Mouse (Mus musculus): ENCODE measurements around the gene Vmac. TPM values are rescaled to one million over a fixed set of nuclear protein-coding genes. Genes with fewer than 3 reads are reported as not detected.

Gene Vmac
- 19.4 and 20.8 TPM in 2 replicates for polyA plus RNA-seq (2012; rRNA removed)

DNA sequence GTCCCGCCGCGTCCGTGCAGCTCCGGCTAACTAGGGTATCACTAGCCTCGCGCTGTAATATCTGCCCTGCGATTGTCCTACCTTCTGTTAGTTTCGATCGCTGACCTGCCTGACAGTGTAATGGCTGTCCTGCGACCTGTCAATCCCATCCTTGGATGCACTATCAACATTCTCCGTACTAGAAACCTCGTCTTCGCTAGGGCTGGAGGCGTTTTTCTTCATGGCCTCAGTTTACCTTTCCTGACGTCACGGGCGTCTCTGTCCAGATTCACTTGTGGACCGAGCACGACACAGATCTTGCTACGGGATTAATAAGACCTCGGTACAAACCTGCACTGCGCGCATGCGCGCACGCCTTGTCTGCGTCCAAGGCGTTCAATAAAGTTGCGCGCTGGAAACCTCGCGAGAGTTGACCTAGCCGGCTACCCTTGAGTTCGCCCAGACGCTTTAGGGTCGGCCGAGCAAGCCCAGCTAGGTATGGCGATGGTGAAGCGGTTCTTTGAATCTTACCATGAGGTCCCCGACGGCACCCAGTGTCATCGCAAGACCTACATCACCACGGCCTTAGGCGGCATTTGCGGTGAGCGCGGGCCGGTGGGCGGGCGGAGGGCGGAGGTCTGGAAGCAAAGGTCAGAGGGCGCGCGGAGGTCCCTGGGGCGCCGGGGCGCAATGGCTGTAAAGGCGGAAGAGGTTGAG, at the start of gene Vmac, which contains the start of gene Ndufa11:
TSS of gene Vmac (minus strand) at position 660 of the 696 bp plus-strand sequence.
TSS of gene Ndufa11 (plus strand) at position 405 of the 696 bp plus-strand sequence.

GRCm38 (mm10) chr17:56764474-56765354, 46.9 kb upstream of the Vmac start, which contains the start of gene Dus3l:
Dus3l (plus strand) TSS chr17:56764757.

GRCm38 (mm10) chr17:56757416-56758123, 39.7 kb upstream of the Vmac start, which contains the start of gene Nrtn:
Nrtn (minus strand) TSS chr17:56757530.

DNA sequence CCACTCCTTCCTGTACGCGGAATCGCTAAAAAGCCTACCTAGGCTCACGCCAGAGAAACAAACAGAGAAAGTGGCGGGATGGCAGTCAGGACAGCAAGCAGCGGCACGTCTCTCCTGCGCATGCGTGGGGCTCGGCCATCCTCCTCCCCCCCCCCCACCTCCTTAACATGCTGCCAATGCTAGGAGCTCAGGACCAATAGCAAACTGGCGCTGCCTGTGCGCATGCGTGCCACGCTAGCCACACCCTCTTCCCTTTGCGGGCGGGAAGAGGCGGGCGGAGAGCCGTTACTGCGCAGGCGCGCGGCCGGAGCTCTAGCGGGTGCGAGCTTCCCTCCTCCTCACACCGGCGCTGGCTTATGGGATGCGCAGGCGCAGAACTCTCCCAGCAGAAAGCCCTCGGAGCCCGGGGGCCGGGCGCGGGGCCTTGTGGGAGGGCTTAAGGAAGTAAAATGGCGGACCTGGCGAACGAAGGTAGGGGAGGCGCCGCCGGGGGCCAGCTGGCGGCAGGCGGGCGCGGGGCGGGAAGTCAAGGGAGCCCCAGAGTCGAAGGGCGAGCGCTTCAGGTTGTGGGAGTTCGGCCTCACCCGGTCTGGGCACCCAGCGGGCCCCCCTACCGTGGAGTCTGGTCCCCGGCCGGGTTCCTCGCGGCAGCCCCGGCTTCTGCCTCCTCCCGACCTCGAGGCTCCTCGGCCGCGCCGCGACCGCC, 44.7 kb downstream of the Vmac start, which contains the start of gene Ranbp3:
TSS of gene Ranbp3 (plus strand) at position 354 of the 706 bp plus-strand sequence.

Other genes starting within 250 kb of the Vmac start
- 1,167 and 1,339 TPM in 2 replicates for gene Ptprs, start 241.5 kb downstream of the Vmac start, polyA plus RNA-seq (2012; rRNA removed)
- 0.06 TPM in 1 of 2 replicates, not detected in the other for gene Znrf4, start 205.6 kb downstream of the Vmac start, polyA plus RNA-seq (2012; rRNA removed)
- 3.0 TPM in 2 replicates for gene Gm20219, start 163.6 kb downstream of the Vmac start, polyA plus RNA-seq (2012; rRNA removed)
- 113 and 131 TPM in 2 replicates for gene Safb2, start 133.4 kb downstream of the Vmac start, polyA plus RNA-seq (2012; rRNA removed)
- 176 and 190 TPM in 2 replicates for gene Safb, start 133.2 kb downstream of the Vmac start, polyA plus RNA-seq (2012; rRNA removed)
- 136 and 139 TPM in 2 replicates for gene 2410015M20Rik, start 108.3 kb downstream of the Vmac start, polyA plus RNA-seq (2012; rRNA removed)
- 2,057 and 2,130 TPM in 2 replicates for gene Rpl36, start 104.6 kb downstream of the Vmac start, polyA plus RNA-seq (2012; rRNA removed)
- gene Lonp1, start 91.1 kb downstream of the Vmac start, polyA plus RNA-seq (2012; rRNA removed), result 73.8 and 76.1 TPM in 2 replicates
- 3.9 and 4.9 TPM in 2 replicates for gene Catsperd, start 89.9 kb downstream of the Vmac start, polyA plus RNA-seq (2012; rRNA removed)
- 150 and 160 TPM in 2 replicates for gene Ranbp3, start 44.7 kb downstream of the Vmac start, polyA plus RNA-seq (2012; rRNA removed)
- gene Ndufa11, start 255 bp downstream of the Vmac start, polyA plus RNA-seq (2012; rRNA removed), result 306 and 325 TPM in 2 replicates
- gene Nrtn, start 39.5 kb upstream of the Vmac start, polyA plus RNA-seq (2012; rRNA removed), result 3.6 and 6.1 TPM in 2 replicates
- 150 and 161 TPM in 2 replicates for gene Dus3l, start 46.7 kb upstream of the Vmac start, polyA plus RNA-seq (2012; rRNA removed)
- gene Prr22, start 52.2 kb upstream of the Vmac start, polyA plus RNA-seq (2012; rRNA removed), result 3.2 and 3.4 TPM in 2 replicates
- 6.4 and 7.4 TPM in 2 replicates for gene Rfx2, start 113.0 kb upstream of the Vmac start, polyA plus RNA-seq (2012; rRNA removed)
- not detected in 2 replicates for gene Acsbg2, start 156.4 kb upstream of the Vmac start, polyA plus RNA-seq (2012; rRNA removed)
- 0.05 and 0.06 TPM in 2 replicates for gene 1700061G19Rik, start 157.5 kb upstream of the Vmac start, polyA plus RNA-seq (2012; rRNA removed)
- gene Mllt1, start 217.4 kb upstream of the Vmac start, polyA plus RNA-seq (2012; rRNA removed), result 118 and 125 TPM in 2 replicates

Data from central nervous system, embryonic 14 days (tissue).